Mouse (Mus musculus) limb, embryonic 11.5 days (tissue): Measurements from ENCODE around the gene Myo3b. TPM values are rescaled to one million over a fixed set of nuclear protein-coding genes. Genes with fewer than 3 reads are reported as not detected.

Source experiments
- ATAC-seq: fragments of 200-750 bp; cut with Nextera tagmentation; 2 replicates; pipeline ENCODE4 v1.8.0; 2017; ENCODE audit warnings: low read depth; ENCODE audit not compliant: insufficient number of reproducible peaks, low FRiP score, low TSS enrichment
- DNase-seq: peaks from one replicate; pipeline ENCODE4 v3.0.0-alpha.2; 2015; ENCODE audit warnings: low spot score
- H3K27ac ChIP-seq: fragments of 300-500 bp; sonication (generic); replicated peaks from 2 replicates; pipeline ENCODE4 v1.5.1; 2014; ENCODE audit warnings: low read depth, mild to moderate bottlenecking, low read length
- H3K27me3 ChIP-seq: fragments of 300-500 bp; sonication (generic); 2 replicates; pipeline ENCODE4 v1.6.1; 2014; ENCODE audit warnings: mild to moderate bottlenecking, low read length, mixed read lengths; ENCODE audit not compliant: control insufficient read depth, insufficient read depth
- H3K36me3 ChIP-seq: fragments of 300-500 bp; sonication (generic); 2 replicates; pipeline ENCODE4 v1.6.1; 2014; ENCODE audit warnings: mild to moderate bottlenecking, low read length, moderate library complexity, mixed read lengths; ENCODE audit not compliant: control insufficient read depth, insufficient read depth
- H3K4me1 ChIP-seq: fragments of 300-500 bp; sonication (generic); 2 replicates; pipeline ENCODE4 v1.6.1; 2014; ENCODE audit warnings: low read length, mixed read lengths; ENCODE audit not compliant: control insufficient read depth, insufficient read depth
- H3K4me2 ChIP-seq: fragments of 300-500 bp; sonication (generic); 2 replicates; pipeline ENCODE4 v1.6.1; 2014; ENCODE audit warnings: low read depth, mild to moderate bottlenecking, moderate library complexity; ENCODE audit not compliant: severe bottlenecking
- H3K4me3 ChIP-seq: fragments of 300-500 bp; sonication (generic); 2 replicates; pipeline ENCODE4 v1.5.1; 2014; ENCODE audit warnings: low read depth, low read length
- H3K9ac ChIP-seq: fragments of 300-500 bp; sonication (generic); 2 replicates; pipeline ENCODE4 v1.6.1; 2014; ENCODE audit warnings: mild to moderate bottlenecking, low read length
- H3K9me3 ChIP-seq: fragments of 300-500 bp; sonication (generic); 2 replicates; pipeline ENCODE4 v1.6.1; 2016; ENCODE audit warnings: low read length; ENCODE audit not compliant: control insufficient read depth
- WGBS: fragments of 180-500 bp; shearing (Covaris S2); extraction: QIAGEN DNeasy Blood & Tissue Kit; methylation state at CpG from one replicate; pipeline ENCODE4 v1.1.7; 2014; 5-methylcytosine and 5-hydroxymethylcytosine counted together
- polyA plus RNA-seq: library from polyadenylated mRNA; unstranded; fragments of >200 nt; fragmentation: Nextera tagmentation; extraction: Ambion mirVana; gene quantifications from 2 replicates; pipeline ENCODE4 v1.2.1, GENCODE M21; 2014

The Myo3b gene
- polyA plus RNA-seq, 1 experiment from 2014 or later = not detected

DNA sequence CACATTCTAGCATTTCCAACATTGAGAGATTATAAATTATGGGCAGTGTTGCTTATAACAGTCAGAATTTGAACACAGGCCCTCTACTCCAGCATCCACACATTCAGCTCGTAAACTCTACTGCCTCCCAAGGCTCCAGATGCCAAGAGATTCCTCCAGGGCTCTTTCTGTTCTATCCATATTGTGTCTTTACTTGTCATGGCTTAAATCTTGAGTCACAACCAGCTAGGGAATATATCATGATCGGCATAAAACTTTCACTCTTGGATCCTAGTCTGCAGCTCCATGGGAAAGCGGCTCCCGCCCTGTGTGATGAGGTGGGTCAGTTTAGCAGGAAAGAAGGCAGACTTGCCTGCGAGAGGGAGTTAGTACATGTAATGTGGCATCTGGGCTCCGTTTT, 294.0 kb downstream of the Myo3b start:
- Histone ChIP-seq H3K4me2 (no peak overlapping the region), H3K4me3 (no peak overlapping the region), H3K9ac (no peak overlapping the region), H3K4me1 (peaks cover 2% of the 10 kb centered on the region; the same call in 1 of the 2 replicates), H3K9me3 (no peaks in the 10 kb centered on the region), H3K27me3 (no peaks in the 10 kb centered on the region), H3K27ac (no peak overlapping the region), H3K36me3 (no peaks in the 10 kb centered on the region)
- ATAC-seq (no peak), DNase-seq (no peak)
- 83% methylated on average over 6 of the region's 6 CpGs for WGBS

DNA sequence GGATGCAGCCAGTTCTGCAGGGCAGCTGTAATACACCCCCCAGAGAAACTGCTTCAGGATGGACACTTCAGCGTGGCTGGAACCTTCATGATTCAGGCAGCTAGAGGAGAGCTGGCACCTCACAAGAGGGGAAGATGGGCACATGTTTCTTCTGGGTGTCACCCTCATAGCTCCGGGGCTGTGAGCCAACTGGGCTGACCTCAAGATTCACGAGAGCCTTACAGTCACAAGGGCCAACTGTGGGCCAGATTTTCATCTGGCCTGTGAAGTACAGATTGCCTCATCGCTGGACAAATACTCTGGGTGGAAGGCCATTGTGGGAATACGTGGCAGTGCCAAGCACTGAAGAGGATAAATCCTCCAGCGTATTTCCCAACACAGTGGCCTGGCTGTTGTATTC, 294.6 kb downstream of the Myo3b start:
- no peak overlapping the region for H3K4me2 ChIP-seq
- no peak overlapping the region for H3K9ac ChIP-seq
- no peaks in the 10 kb centered on the region for H3K27me3 ChIP-seq
- no peak overlapping the region for H3K27ac ChIP-seq
- H3K4me1 ChIP-seq = peaks cover 2% of the 10 kb centered on the region; the same call in 1 of the 2 replicates
- H3K9me3 ChIP-seq = no peaks in the 10 kb centered on the region
- WGBS = 87% methylated on average over 6 of the region's 6 CpGs
- no peak overlapping the region for H3K4me3 ChIP-seq
- no peaks in the 10 kb centered on the region for H3K36me3 ChIP-seq
- DNase-seq = no peak
- no peak for ATAC-seq

DNA sequence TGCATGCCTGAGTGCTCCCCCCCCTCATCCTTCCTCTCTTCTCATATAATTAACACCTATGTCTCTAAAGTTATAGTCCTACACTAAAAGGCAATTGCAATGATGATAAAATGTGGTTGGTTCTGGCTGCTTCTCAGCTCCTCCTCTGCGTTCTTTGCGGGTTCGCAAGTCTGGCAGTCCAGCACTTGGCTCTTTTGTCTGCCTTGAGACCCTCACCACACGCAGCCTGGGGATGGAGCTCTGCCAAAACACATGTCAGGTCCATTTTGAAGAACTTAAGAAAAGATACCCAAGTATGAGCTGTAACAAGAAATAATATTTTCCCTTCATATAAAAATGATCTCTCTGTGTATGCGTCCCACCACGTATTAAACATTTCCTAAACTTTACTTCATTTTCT, 297.6 kb downstream of the Myo3b start:
- Histone ChIP-seq H3K9me3 (no peaks in the 10 kb centered on the region), H3K4me3 (no peak overlapping the region), H3K27me3 (no peaks in the 10 kb centered on the region), H3K9ac (no peak overlapping the region), H3K27ac (no peak overlapping the region), H3K4me2 (no peak overlapping the region), H3K4me1 (peaks cover 2% of the 10 kb centered on the region; the same call in 1 of the 2 replicates), H3K36me3 (no peaks in the 10 kb centered on the region)
- DNase-seq (no peak), ATAC-seq (no peak)
- 84% methylated on average over 6 of the region's 6 CpGs for WGBS

GRCm38 (mm10) chr2:70337208-70337611, 298.3 kb downstream of the Myo3b start:
- no peak overlapping the region for H3K4me2 ChIP-seq
- no peaks in the 10 kb centered on the region for H3K9me3 ChIP-seq
- no peak overlapping the region for H3K4me3 ChIP-seq
- no peak overlapping the region for H3K27ac ChIP-seq
- H3K4me1 ChIP-seq = peaks cover 2% of the 10 kb centered on the region; the same call in 1 of the 2 replicates
- H3K9ac ChIP-seq = no peak overlapping the region
- no peaks in the 10 kb centered on the region for H3K27me3 ChIP-seq
- 42% methylated on average over 7 of the region's 7 CpGs for WGBS
- DNase-seq (no peak), ATAC-seq (no peak)
- H3K36me3 ChIP-seq = no peaks in the 10 kb centered on the region

DNA sequence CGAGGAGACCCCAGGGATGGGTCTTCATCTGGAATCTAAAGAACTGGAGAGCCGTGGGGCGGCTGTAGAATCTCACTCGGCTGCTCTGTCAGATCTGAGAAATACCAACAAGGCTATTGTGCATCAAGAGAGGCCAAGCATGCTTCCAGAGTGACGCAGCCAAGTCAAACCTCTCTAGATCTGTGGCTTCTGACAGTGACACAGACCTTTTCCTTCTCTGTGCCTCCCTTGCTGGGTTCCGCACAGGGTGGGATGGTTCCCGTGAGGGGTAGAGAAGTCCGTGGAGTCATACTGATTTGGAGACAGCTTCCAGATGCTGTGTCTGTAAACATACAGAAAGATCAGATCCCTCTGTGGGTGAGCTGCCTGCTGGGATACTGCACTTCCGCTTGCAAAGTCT, 298.9 kb downstream of the Myo3b start:
- Histone ChIP-seq H3K9me3 (no peaks in the 10 kb centered on the region), H3K36me3 (no peaks in the 10 kb centered on the region), H3K4me1 (peaks cover 2% of the 10 kb centered on the region; the same call in 1 of the 2 replicates), H3K27ac (no peak overlapping the region), H3K27me3 (no peaks in the 10 kb centered on the region), H3K4me2 (no peak overlapping the region), H3K9ac (no peak overlapping the region), H3K4me3 (no peak overlapping the region)
- no peak for DNase-seq
- ATAC-seq = no peak
- WGBS = 59% methylated on average over 9 of the region's 9 CpGs

DNA sequence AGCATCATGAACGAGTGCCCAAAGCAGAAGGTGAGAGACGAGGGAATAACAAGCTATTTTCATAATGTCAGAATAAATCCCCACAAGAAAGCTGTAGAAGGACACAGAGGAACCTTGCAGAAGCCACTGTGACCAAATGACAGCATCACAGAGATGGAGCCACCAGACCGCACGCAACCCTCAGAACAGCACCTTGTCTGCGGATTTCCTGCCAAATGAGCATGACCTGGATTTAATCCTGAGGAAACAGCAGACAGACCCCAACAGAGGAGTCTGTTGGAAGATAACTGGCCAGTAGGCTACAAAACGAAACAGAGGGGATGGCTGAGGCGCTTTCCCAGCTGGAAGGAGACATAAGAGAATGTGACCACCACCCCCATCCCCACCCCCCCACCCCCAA, 300.1 kb downstream of the Myo3b start:
- WGBS = 78% methylated on average over 7 of the region's 7 CpGs

GRCm38 (mm10) chr2:70339501-70339900, 300.6 kb downstream of the Myo3b start:
- WGBS = 78% methylated on average over 6 of the region's 6 CpGs
- Histone ChIP-seq H3K4me1 (peaks cover 2% of the 10 kb centered on the region; the same call in 1 of the 2 replicates), H3K4me3 (no peak overlapping the region), H3K4me2 (no peak overlapping the region), H3K36me3 (no peaks in the 10 kb centered on the region), H3K9me3 (no peaks in the 10 kb centered on the region), H3K27me3 (no peaks in the 10 kb centered on the region), H3K27ac (no peak overlapping the region), H3K9ac (no peak overlapping the region)
- DNase-seq = no peak
- ATAC-seq = no peak

More for the DNA sequence above, 300.1 kb downstream of the Myo3b start:
- Histone ChIP-seq H3K9ac (no peak overlapping the region), H3K27me3 (no peaks in the 10 kb centered on the region), H3K36me3 (no peaks in the 10 kb centered on the region), H3K4me1 (peaks cover 2% of the 10 kb centered on the region; the same call in 1 of the 2 replicates), H3K9me3 (no peaks in the 10 kb centered on the region), H3K4me3 (no peak overlapping the region), H3K27ac (no peak overlapping the region), H3K4me2 (no peak overlapping the region)
- DNase-seq (no peak), ATAC-seq (no peak)

GRCm38 (mm10) chr2:70340224-70340623, 301.3 kb downstream of the Myo3b start:
- WGBS = 91% methylated on average over 8 of the region's 8 CpGs
- H3K4me2 ChIP-seq = no peak overlapping the region
- no peaks in the 10 kb centered on the region for H3K27me3 ChIP-seq
- no peak overlapping the region for H3K27ac ChIP-seq
- no peaks in the 10 kb centered on the region for H3K9me3 ChIP-seq
- H3K4me1 ChIP-seq = peaks cover 2% of the 10 kb centered on the region; the same call in 1 of the 2 replicates
- H3K4me3 ChIP-seq = no peak overlapping the region
- H3K9ac ChIP-seq = no peak overlapping the region
- DNase-seq (no peak), ATAC-seq (no peak)
- H3K36me3 ChIP-seq = no peaks in the 10 kb centered on the region

DNA sequence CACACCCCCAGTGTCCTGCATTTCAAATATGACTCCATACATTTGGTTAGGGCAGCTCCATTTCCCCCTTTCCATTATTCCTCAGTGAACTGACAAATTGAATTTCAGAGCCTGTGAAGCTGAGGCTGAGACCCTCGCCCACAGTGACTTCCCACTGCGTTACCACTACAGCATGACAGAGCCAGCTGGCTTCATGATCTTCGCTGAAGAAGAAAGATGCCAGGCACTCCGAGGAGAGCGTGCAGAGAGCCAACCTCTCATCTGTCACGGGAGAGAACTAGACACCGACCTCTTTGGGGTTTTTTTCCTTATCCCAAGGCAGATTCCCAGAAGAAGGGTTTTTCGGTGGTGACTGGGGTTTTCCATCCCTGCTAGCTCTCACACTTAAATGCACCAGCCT, 306.2 kb downstream of the Myo3b start:
- Histone ChIP-seq H3K9ac (no peak overlapping the region), H3K4me2 (no peak overlapping the region), H3K4me3 (no peak overlapping the region), H3K27ac (no peak overlapping the region), H3K36me3 (no peaks in the 10 kb centered on the region), H3K9me3 (no peaks in the 10 kb centered on the region), H3K27me3 (no peaks in the 10 kb centered on the region), H3K4me1 (no peaks in the 10 kb centered on the region)
- DNase-seq (no peak), ATAC-seq (no peak)
- 75% methylated on average over 8 of the region's 8 CpGs for WGBS
